Mouse (Mus musculus): Measurements from ENCODE around the gene Btg1.

Gene Btg1

DNA sequence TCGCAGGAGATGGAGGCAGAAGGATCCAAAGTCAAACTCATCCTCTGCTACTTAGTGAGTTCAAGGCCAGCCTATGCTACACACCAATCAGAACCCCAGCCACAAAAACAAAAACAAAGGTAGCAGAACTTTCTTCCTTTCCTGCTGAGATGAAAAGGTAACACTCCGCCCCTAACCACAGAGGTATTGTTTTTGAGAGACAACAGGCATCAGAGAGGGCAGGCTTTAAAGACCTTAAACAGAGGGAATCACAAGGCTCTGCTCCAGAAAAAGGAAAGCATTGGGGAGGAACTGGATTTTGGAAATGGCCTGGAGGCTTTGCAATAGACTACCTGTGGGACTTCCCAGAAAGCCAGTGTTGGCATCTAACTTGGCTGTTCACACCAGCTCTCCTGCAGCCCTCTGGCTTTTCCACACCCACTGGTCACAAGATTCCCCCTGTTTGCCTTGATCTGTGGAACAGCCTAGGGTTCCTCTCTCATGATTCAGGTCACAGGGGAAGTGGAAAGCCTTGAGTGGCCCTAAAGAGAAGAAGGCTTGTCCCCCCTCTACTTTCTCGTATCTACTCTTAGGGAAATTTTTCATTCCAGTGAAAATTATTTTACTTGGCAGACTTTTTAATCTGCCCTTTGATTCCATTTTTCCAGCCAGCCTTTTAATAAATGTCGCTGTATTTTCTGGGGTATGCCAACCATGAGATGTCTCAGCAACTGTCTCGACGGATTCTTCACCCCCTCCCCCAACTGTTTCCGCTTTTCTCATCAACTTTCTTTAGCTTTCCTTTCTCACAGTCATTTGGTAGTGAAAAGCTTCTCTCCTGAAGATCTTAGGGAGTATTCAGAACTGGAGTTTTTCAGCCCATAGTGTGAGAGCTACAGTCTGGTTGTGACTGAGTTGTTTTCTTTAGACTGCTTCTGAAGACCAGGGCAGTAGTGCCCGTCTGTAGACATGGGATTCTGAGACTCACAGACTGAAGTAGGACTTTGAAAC lies 7.2 kb upstream of the Btg1 start:
- peak; percentile 76 for DNase-seq (ENCODE audit: low read depth, low spot score)

DNA sequence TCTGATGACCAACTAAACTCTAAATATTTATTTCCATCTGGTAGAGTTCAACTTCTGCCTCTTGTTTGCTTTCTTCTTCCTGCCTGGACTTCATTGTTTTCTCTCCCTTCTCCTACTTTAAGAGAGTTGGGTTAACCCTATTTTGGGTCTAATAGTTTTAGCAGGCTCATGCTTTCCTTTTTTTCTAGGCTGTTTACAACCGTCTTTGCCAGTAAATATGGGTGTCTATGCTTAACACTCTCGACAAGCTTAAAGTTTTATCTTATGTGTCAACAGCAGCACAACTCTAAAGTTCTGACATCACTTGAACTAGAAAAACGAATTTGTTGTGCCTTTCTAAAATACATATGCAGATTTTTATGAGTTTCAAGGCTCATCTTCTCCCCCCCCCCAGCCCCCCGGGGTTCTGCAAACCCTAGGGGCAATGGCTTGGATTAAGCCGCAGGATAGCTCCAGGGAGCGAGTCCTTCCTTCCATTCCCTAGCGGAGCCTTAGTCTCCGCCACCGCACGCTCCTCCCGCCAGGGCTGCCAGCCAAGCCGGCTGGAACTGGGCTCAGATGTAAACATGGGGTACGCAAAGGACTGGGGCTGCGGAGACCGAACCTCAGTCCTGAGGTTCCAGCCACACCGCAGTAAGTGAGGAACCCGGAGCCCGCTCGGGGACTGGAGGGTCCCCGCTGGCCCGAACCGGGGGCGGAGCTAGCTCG lies 651 bp upstream of the Btg1 start:
- DNase-seq (ENCODE audit: low read depth, low spot score), result no peak

DNA sequence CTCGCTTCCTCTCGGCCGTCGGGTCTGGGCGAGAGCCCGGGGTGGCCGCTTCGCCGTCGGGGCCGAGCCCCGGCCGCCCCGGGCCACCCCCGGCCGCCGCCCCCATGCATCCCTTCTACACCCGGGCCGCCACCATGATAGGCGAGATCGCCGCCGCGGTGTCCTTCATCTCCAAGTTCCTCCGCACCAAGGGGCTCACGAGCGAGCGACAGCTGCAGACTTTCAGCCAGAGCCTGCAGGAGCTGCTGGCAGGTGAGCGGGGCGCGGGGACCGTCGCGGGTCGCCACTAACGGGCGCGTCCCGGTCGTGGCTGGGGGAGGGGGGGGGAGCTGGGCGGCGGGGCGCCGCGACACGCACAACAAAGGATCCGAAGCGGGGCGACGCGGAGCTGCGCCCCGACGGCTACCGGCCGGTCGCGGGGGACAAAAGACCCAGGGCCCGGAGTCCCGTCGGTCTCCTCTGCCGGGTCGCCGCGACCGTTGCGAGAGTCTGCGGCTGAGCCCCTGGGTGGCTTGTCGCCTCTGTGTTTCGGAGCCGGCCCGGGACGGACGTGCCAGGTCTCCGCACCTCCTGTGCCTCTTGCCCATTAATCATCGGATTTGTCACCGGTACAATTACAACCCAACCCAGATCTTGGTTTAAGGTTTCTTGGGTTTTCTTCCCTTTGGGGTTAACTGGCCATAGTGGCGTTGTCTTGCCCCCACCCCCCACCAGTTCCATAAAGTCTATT lies 580 bp downstream of the Btg1 start:
- DNase-seq (ENCODE audit: low read depth, low spot score), result no peak

DNA sequence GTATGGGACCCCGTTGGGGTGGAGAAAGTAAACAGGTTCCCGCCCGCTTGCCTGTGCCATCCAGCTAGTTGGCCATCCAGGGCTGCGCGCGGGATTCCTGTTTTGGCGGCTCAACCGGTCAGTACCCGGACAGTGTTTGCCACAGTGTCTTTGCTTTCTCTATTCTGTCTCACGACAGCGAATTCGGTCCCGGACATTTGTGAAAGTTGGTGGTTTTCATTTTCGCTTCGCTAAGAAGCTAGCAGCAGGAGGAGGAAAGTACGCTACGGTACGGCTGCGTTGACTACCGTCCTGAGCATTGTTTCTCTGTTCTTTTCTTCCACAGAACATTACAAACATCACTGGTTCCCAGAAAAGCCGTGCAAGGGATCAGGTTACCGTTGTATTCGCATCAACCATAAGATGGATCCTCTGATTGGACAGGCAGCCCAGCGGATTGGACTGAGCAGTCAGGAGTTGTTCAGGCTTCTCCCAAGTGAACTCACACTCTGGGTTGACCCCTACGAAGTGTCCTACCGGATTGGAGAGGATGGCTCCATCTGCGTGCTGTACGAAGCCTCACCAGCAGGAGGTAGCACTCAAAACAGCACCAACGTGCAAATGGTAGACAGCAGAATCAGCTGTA lies 1.3 kb downstream of the Btg1 start:
- DNase-seq (ENCODE audit: low read depth, low spot score), result peak; percentile 81

DNA sequence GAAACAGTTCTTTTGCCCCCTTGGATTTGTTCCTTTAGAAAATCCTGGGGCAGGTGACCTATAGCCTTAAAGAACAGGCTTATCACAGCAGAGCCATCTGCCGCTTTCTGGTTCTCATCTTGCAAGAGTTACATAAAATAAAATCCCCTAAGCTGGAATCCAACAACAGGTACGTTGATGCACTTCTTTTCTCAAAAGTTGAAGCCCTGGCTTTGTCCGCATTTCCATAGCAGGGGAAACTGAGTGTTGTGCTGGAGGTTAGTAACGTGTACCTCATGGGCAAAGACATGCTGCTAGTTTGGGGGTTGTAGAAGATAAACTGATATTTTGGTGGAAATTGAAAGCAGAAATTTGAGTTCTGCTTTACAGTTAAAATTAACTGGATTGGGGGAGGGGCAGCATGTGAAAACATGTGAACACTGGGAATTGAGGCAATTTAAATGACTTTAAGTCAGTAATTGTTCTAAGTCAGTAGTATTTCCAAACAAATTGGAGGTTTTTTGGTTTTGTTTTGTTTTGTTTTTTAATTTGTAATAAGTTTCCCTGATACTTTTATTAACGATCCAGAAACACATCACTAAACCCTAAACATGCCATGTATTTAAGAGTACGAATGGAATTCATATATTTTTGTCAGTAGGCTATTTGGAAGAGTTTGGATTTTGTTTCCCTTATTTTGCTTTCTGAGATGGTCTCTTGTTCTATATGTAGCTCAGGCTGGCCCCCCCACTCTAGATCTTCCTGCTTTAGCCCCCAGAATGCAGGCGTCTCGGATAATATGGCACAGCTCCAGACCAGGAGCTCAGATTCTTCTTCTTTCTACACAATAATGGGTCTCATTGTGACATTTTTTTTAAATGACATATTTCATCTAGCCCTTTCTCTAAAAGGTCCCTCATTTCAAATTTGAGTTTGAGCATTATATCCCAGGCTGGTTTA lies 3.4 kb downstream of the Btg1 start:
- no peak for DNase-seq (ENCODE audit: low read depth, low spot score)

DNA sequence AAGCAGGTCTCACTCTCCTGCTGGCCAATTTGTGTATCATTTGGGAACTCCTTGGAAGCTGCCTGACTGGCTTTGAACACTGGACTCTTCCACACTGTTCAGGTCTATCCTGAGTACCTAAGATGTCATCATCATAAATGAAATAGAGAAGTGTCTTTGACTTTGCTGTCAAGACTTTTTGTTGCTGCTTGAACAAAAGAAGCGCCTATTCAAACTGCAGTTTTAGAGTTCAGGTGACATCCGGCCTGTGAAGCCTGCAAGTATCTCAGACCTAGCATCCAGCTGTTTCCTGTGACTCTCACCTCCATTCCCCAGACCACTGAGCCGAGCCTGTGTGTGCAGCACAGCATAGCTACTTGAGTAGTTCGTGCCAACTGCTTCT lies 4.1 kb downstream of the Btg1 start:
- DNase-seq (ENCODE audit: low read depth, low spot score), result peak; percentile 54

DNA sequence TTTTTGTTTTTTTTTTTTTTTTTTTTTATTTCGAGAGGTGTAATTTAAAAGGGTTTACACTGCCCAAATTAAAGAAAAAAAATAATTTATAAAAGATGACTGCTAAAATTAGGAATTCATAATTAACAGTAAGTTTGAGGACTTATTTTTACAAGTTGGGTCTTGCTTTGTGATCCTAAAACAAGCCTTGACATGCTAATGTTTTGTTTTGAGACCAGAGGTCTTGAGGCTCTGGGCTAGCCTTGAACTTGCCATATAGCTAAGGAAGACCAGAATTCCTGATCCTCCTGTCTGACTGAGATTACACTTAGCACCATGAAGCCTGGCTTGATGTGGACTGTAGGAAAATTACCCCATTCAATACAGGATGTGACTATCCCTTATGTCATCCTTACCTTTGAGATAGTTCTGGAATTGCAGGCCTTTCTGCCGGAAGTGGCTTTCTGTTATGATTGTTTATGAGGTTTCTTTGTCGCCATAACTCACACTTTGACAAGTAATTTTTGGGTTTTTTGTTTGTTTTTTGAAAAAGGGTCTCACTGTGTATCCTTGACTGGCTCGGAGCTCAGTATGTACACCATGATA lies 4.6 kb downstream of the Btg1 start:
- DNase-seq (ENCODE audit: low read depth, low spot score), result peak; percentile 27

DNA sequence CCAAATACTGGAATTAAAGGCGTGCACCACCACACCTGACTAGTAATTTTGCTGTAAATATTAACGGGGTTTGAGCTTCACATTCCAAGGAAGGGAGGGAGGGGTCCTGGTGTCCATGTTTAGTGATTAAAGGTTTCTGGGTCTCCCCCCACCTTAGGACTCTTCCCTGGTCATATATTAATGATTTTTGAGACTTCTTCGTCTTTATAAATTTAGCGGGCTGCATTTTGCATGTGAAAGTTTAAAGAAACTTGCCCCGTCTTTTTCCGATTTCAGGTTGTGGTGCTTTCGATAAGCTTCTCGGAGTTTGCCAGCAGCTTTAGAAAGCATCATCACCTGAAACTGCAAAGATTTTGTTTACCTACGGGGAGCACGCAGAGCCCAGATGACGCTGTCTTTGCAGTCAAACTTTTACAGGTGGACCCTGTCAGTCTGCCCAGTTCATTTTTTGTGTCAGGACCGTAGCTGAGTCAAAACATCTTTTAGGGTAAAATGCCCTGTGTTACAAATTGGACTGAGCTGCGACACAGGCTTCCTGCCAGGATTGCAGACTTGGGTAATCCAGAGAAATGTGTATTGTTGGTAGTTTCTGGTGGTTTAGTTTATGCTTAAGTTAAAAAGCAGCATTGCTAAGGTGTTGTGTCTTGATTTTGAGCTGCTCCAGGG lies 5.3 kb downstream of the Btg1 start:
- no peak for DNase-seq (ENCODE audit: low read depth, low spot score)

DNA sequence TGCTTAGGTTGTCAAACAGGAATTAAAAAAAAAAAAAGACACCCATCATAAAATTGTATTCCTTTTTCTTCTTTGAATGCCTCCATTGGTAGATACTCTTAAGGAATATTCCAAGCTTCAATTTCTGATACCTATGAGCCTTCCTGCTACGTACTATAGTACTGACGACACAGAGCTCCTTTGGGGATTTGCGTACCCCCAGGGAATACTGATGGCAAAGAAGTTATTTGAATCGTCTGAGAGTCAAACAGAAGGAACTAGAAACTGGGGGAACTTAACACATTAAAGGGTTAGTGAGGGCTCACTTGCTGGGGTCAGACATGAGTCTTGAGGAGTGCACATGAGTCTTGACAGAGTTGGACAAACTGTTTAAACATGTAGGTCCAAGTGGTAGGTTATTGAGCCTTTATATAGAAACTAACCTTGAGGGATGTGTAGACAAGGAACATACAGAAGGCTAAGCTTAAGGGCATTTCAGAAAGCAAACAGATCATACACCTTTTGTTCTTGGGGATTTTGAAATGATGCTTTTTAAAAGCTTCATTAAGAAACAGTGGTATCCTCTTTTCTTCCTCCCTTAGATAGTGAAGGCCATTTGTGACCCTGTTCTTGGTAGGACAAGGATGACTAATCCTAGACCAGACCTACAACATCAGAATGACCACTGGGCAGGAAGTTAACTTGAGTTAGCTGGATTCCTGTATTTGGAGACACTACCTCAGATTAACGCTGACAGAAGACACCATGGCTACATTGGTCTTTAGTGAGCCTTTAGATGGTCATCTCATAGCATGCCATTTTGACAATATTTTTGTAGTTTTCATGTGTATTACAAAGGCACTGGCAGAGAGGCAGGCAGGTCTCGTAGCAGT lies 6.2 kb downstream of the Btg1 start:
- no peak for DNase-seq (ENCODE audit: low read depth, low spot score)

DNA sequence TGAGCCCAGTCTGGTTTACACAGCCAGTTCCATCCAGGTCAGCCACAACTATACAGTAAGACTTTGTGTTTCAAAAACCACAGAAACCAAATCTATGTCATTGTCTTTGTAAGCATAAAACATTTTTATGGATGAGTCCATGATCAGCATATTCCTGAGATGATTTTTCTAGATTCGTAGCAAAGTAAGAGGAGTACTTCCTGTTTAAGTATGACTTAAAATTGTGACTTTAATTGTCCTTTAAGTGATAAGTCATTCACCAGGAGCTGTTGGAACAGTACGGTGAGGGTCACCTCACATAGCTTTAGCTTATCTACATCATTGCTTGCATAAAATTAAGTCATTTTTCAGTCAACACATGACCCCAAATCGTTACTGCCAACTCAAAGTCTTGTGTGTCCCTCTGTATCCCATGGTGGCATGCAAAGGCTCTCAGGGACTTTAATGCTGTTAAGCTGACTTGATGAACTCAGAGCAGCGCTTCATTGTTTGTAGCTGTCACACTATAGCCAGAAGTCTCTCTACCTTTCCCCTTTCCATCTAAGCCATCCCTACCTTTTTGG lies 6.9 kb downstream of the Btg1 start:
- DNase-seq (ENCODE audit: low read depth, low spot score), result no peak

DNA sequence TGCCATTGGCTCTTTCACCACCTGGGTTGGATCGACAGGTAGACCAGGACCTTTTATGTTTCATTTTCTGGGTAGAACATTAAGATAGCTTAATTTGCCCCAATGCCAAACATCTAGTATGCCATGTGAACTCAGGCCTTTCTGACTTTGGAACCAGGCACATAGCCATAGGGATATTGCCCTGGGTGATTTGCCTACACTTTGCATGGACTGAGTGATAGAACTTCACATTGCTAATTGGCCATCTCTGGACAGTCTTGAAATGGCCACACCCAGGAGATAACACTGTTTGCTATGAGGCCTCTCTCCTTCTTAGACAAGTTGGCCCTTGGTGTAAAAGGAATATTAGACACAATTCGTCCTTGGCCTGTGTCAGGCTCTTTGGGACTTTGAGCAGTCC lies 7.6 kb downstream of the Btg1 start:
- DNase-seq (ENCODE audit: low read depth, low spot score), result no peak

DNA sequence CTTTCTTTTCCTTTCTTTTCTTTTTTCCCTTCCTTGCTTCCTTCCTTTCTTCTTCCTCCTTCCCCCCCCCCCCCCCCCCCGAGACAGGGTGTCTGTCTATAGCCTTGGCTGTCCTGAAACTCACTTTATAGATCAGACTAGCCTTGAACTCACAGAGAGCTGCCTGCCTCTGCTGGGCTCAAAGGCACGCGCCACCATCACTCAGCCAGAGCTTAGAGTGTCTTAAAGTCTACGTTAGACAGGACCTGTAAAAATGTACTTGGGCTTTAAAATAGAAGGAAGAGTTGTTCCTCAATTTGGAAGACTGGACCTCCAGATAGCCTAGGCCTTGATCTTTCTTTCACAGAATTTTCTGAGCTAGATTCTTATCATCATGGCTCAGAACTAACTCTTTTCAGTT lies 8.3 kb downstream of the Btg1 start:
- DNase-seq (ENCODE audit: low read depth, low spot score), result no peak

DNA sequence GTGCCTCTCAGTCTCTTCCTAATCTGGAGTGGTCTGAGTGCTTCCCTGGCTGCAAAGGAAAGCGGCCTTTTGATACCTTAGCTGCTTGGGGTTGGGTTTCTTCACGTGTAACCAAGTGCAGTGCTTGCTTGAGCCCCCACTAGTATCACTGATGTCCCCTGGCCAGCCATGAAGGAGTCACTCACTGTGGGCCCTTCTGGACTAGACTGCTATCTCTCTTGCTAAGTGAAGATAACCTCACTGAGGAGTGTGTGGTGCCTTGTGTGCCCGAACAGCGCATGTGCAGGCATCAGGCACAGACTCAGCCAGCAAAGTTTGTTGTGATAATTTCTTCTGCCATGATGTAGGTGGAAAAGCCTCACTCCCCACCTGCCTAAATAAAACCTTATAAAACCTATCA lies 8.9 kb downstream of the Btg1 start:
- DNase-seq (ENCODE audit: low read depth, low spot score), result no peak

DNA sequence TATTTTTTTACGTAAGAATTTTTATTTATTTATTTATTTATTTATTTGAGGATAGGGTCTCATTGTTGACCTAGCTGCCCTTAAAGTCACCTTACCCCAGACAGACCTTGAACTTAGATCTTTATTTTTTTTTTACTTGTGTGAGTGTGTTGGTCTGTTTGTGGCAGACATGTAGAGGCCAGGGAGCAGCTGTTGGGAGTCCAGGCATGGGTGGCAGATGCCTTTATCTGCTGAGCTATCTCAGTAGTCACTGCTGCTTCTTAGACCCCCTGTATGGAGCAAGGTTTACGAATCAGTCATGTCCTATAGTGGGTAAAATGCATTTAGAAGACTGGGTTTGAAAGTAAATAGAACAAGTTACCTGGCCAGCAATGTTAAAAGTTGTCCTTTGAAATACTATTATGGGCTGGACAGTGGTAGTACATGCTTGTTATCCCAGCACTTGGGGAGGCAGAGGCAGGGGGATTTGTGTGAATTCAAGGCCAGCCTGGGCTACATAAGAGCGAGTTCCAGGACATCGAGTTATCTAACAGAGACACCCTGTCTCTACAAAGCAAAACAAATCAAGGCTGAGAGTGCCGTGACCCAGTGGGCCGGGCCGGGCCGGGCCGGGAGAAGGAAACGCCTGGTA lies 9.4 kb downstream of the Btg1 start:
- DNase-seq (ENCODE audit: low read depth, low spot score), result no peak

DNA sequence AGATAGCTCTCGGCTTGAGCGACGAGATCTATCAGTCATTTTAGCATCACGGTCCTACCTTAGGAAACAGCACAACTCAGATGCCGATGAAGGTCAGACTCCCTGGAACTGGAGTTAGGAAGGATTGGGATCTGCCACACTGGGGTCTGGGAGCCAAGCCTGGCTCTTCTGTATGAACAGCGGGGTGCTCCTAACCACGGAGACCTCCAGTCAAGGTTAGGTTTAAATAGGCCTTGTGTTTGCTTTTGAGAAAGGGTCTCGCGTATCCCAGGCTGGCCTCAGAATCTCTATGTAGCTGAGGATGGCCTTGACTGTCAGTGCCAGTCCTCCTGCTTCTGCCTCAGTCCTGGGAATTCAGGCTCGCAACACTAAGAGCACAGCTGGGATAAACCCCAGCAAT lies 10.5 kb downstream of the Btg1 start:
- peak; percentile 23 for DNase-seq (ENCODE audit: low read depth, low spot score)

DNA sequence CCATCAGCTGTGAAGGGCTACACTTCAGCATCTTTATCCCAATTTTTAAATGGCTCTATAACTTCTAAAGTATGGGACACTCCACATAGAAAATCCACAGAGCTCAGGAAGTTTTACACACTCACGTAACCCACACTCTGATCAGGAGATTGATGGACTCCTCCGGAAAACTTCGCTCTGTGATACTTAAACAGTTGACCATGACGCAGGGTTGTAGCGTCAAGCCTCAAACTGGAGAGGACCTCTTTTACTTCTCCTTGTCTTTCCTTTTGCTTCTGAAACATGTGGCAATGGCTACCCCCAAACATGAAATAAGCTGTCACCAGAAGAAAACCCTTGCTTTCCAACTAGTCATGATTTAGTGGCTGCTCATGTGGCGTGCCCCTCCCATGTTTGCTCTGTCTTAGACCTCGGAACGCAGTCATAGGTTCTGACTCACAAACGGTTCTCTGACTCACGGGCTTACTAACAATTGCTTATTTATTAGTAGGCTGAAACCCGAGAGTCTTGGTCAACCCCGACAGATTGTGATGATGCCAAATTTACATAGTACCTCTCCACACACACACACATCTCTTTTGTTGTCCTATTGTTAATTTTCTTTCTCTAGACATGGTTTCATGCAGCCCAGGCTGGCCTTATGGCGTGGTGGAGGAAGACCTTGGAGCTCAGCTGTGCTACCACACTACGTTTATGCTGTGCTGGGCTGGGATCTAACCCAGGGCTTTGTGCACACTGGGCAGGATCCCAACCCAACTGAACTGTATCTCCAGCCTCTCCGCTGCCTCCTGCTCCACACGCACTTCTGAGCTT lies 11.5 kb downstream of the Btg1 start:
- DNase-seq (ENCODE audit: low read depth, low spot score), result no peak

DNA sequence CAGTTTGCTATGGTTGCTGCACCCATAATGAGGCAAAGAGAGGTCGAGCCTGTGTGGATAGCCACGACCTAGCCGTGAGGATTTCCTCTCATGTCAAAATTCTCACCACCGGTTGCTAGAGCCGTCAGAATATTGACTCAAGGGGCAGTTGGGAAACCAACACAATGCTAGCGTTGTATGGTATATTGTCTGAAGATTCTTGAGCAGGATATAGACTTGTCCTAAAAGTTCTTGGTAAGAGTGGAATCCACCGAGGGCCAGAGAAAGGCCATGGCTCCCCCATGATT lies 12.1 kb downstream of the Btg1 start:
- DNase-seq (ENCODE audit: low read depth, low spot score), result no peak
